Mouse (Mus musculus) MEL (cell line): ENCODE measurements around the gene Txndc12. TPM values are rescaled to one million over a fixed set of nuclear protein-coding genes. Genes with fewer than 3 reads are reported as not detected.
A peak's percentile ranks its signal among the peaks of the same experiment; 100 is the strongest.

Experiments used
- DNase-seq: peaks from one replicate; pipeline ENCODE4 v3.0.0; 2011; ENCODE audit warnings: low read depth, low spot score
- H3K27ac ChIP-seq: 2 replicates; pipeline ENCODE4 v1.5.1; 2012; ENCODE audit warnings: low read depth, mild to moderate bottlenecking, control low read depth, low read length, moderate library complexity; ENCODE audit not compliant: control insufficient read depth
- H3K27me3 ChIP-seq, 2 experiments: fragments of 150-350 bp in 1 of 2; sonication (generic) in 1 of 2; 2 replicates each; pipeline ENCODE4 v1.6.1; 2012; ENCODE audit warnings: low read length in 2 of 2, mild to moderate bottlenecking in 2 of 2, improper control_type of control experiment in 1 of 2, moderate library complexity in 1 of 2; ENCODE audit not compliant: insufficient read depth in 2 of 2, control insufficient read depth in 1 of 2
- H3K36me3 ChIP-seq, 2 experiments: 2 replicates each; pipeline ENCODE4 v1.6.1; 2012 to 2014; ENCODE audit warnings: low read length in 2 of 2, improper control_type of control experiment in 1 of 2, inconsistent platforms in 1 of 2, mild to moderate bottlenecking in 1 of 2; ENCODE audit not compliant: insufficient read depth in 2 of 2, control insufficient read depth in 1 of 2
- H3K4me1 ChIP-seq, 2 experiments: fragments of 150-350 bp in 1 of 2; sonication (generic) in 1 of 2; 2 replicates each; pipeline ENCODE4 v1.6.1; 2012; ENCODE audit warnings: low read length in 2 of 2, improper control_type of control experiment in 1 of 2, mild to moderate bottlenecking in 1 of 2; ENCODE audit not compliant: insufficient read depth in 2 of 2, control insufficient read depth in 1 of 2
- H3K4me3 ChIP-seq, 2 experiments: fragments of 150-350 bp in 1 of 2; sonication (generic) in 1 of 2; 2 replicates each; pipeline ENCODE4 v1.5.1; 2012; ENCODE audit warnings: low read depth in 2 of 2, low read length in 2 of 2, mild to moderate bottlenecking in 2 of 2, moderate library complexity in 2 of 2, control low read depth in 1 of 2, improper control_type of control experiment in 1 of 2; ENCODE audit not compliant: control insufficient read depth in 1 of 2, insufficient read depth in 1 of 2
- H3K79me2 ChIP-seq: 2 replicates; pipeline ENCODE4 v1.6.1; 2012; ENCODE audit warnings: mild to moderate bottlenecking, low read length, moderate library complexity; ENCODE audit not compliant: control insufficient read depth, poor library complexity, insufficient read depth
- H3K9ac ChIP-seq: 2 replicates; pipeline ENCODE4 v1.6.1; 2012; ENCODE audit warnings: low read depth, mild to moderate bottlenecking, control low read depth, low read length, moderate library complexity; ENCODE audit not compliant: control insufficient read depth, poor library complexity, severe bottlenecking
- H3K9me3 ChIP-seq: fragments of 150-350 bp; sonication (generic); replicated peaks from 2 replicates; pipeline ENCODE4 v1.6.1; 2012; ENCODE audit warnings: mild to moderate bottlenecking, low read length, improper control_type of control experiment, moderate library complexity; ENCODE audit not compliant: insufficient read depth
- CTCF ChIP-seq, 3 experiments: IDR thresholded peaks in 2 of 3; conservative IDR thresholded peaks in 1 of 3; 2 replicates each; pipeline ENCODE4 v1.5.1; 2011 to 2012; ENCODE audit warnings: low read length in 3 of 3, low read depth in 2 of 3, mild to moderate bottlenecking in 2 of 3, improper control_type of control experiment in 1 of 3, inconsistent platforms in 1 of 3, mixed read lengths in 1 of 3, moderate library complexity in 1 of 3; ENCODE audit not compliant: control insufficient read depth in 1 of 3, insufficient read depth in 1 of 3, poor library complexity in 1 of 3, severe bottlenecking in 1 of 3
- EP300 ChIP-seq, 2 experiments: IDR thresholded peaks; 2 replicates each; pipeline ENCODE4 v1.6.1; 2011; ENCODE audit warnings: improper control_type of control experiment in 2 of 2, low read length in 2 of 2, low read depth in 1 of 2, mild to moderate bottlenecking in 1 of 2
- ETS1 ChIP-seq: IDR thresholded peaks from 2 replicates; pipeline ENCODE4 v1.6.1; 2012; ENCODE audit warnings: low read depth, mild to moderate bottlenecking, inconsistent platforms, low read length, improper control_type of control experiment, moderate library complexity
- GATA1 ChIP-seq: IDR thresholded peaks from 2 replicates; pipeline ENCODE4 v1.6.1; 2011; ENCODE audit warnings: low read depth, low read length, improper control_type of control experiment
- MAZ ChIP-seq: IDR thresholded peaks from 2 replicates; pipeline ENCODE4 v1.6.1; 2012; ENCODE audit warnings: low read depth, mild to moderate bottlenecking, inconsistent platforms, low read length, improper control_type of control experiment
- MXI1 ChIP-seq: IDR thresholded peaks from 2 replicates; pipeline ENCODE4 v1.6.1; 2011; ENCODE audit warnings: mild to moderate bottlenecking, low read depth, low read length, improper control_type of control experiment
- MYB ChIP-seq: IDR thresholded peaks from 2 replicates; pipeline ENCODE4 v1.6.1; 2011; ENCODE audit warnings: mild to moderate bottlenecking, low read depth, low read length, improper control_type of control experiment
- MYC ChIP-seq: IDR thresholded peaks from 2 replicates; pipeline ENCODE4 v1.6.1; 2011; ENCODE audit warnings: low read depth, mild to moderate bottlenecking, low read length, improper control_type of control experiment, moderate library complexity
- POLR2AphosphoS2 ChIP-seq: IDR thresholded peaks from 2 replicates; pipeline ENCODE4 v1.6.1; 2011; ENCODE audit warnings: low read length, improper control_type of control experiment
- POLR2AphosphoS5 ChIP-seq: IDR thresholded peaks from 2 replicates; pipeline ENCODE4 v1.6.1; 2012; ENCODE audit warnings: low read depth, borderline replicate concordance, mild to moderate bottlenecking, inconsistent platforms, low read length, moderate library complexity, mixed read lengths
- RAD21 ChIP-seq: IDR thresholded peaks from 2 replicates; pipeline ENCODE4 v1.6.1; 2011; ENCODE audit warnings: mild to moderate bottlenecking, low read depth, low read length, improper control_type of control experiment
- SIN3A ChIP-seq: IDR thresholded peaks from 2 replicates; pipeline ENCODE4 v1.6.1; 2012; ENCODE audit warnings: low read length, improper control_type of control experiment, inconsistent platforms
- SMC3 ChIP-seq: IDR thresholded peaks from 2 replicates; pipeline ENCODE4 v1.6.1; 2011; ENCODE audit warnings: low read depth, low read length, improper control_type of control experiment
- TAL1 ChIP-seq: IDR thresholded peaks from 2 replicates; pipeline ENCODE4 v1.6.1; 2012; ENCODE audit warnings: mild to moderate bottlenecking, inconsistent platforms, low read length, moderate library complexity, mixed read lengths
- TBP ChIP-seq: IDR thresholded peaks from 2 replicates; pipeline ENCODE4 v1.8.0; 2011; ENCODE audit warnings: low read depth, low read length, improper control_type of control experiment
- USF1 ChIP-seq: IDR thresholded peaks from 2 replicates; pipeline ENCODE4 v1.6.1; 2014; ENCODE audit warnings: low read depth, mild to moderate bottlenecking, inconsistent platforms, low read length, improper control_type of control experiment, moderate library complexity
- ZC3H11A ChIP-seq: IDR thresholded peaks from 2 replicates; pipeline ENCODE4 v1.6.1; 2012; ENCODE audit warnings: low read depth, mild to moderate bottlenecking, inconsistent platforms, low read length, improper control_type of control experiment
- ZKSCAN1 ChIP-seq: IDR thresholded peaks from 2 replicates; pipeline ENCODE4 v1.6.1; 2012; ENCODE audit warnings: low read depth, mild to moderate bottlenecking, inconsistent platforms, low read length, improper control_type of control experiment, moderate library complexity
- ZMIZ1 ChIP-seq: IDR thresholded peaks from 2 replicates; pipeline ENCODE4 v1.6.1; 2012; ENCODE audit warnings: low read depth, mild to moderate bottlenecking, inconsistent platforms, low read length, improper control_type of control experiment, moderate library complexity
- polyA plus RNA-seq, 2 experiments: library from polyadenylated mRNA; stranded (reverse) in 1 of 2; unstranded in 1 of 2; fragments of >175 nt in 1 of 2; fragments of >200 nt in 1 of 2; gene quantifications; 2 replicates each; pipeline versions ENCODE4 v1.2.1 to v1.2.4; 2012; ENCODE audit warnings: low replicate concordance in 2 of 2, low read depth in 1 of 2; ENCODE audit not compliant: insufficient read length in 2 of 2, insufficient read depth in 1 of 2, missing spikeins in 1 of 2
- total RNA-seq: library from RNA; depleted of rRNA; stranded (reverse); fragments of 300-350 nt; gene quantifications from 2 replicates; pipeline ENCODE4 v1.2.3, GENCODE M21; 2012

Txndc12 gene
- total and polyA plus RNA-seq, 3 experiments: 14.9 to 145 (median 47.4) TPM

DNA sequence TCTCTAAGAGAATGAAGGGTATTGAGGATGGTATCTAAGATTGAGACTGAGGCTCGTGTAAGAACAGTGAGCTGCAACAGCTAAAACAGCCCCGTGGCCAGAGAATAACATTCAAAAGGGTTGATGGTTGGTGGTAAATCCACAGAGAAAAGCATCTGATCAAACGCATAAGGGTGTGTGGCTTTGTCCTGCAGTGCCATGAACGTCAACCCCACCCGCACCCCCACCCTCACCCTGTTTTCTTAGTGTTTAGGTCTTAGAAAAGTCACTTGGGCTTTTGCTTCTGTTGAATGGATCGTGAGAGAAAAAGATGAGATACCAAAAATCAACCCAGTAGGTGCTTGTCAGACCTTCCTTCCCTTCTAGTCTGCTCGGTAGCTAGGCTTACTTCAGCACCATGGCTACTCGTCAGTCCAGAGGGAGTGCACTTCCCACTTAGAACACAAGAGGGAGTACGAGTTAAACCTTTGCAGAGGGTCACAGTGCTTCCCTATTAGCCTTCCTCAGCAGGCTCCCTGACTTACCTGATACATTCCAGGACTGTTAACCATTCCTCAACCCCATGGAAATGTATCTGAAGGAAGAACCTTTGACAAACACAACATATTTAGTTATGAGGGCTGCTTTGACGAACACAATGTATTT, 35.5 kb downstream of the Txndc12 start:
- no peaks in the 10 kb centered on the region for H3K9me3 ChIP-seq
- no peaks in the 10 kb centered on the region for H3K79me2 ChIP-seq
- H3K9ac ChIP-seq: no peak overlapping the region
- no peak overlapping the region for H3K4me3 ChIP-seq
- no peak for TF ChIP-seq ZKSCAN1
- TF ChIP-seq SIN3A: peak; percentile 62; the same call in 1 of the 2 replicates
- TF ChIP-seq ZC3H11A: peak; percentile 82
- peak; percentile 95 for TF ChIP-seq SMC3
- no peak for TF ChIP-seq ETS1
- TF ChIP-seq TBP: no peak
- no peak for TF ChIP-seq ZMIZ1
- TF ChIP-seq TAL1: no peak
- no peak for TF ChIP-seq MYB
- no peak for TF ChIP-seq POLR2AphosphoS5
- no peak for TF ChIP-seq EP300 (IDR thresholded peaks at IDR 0.05; ENCODE audit: low read depth in 1 of 2, low read length in 2 of 2)
- no peak for TF ChIP-seq MYC
- no peak for TF ChIP-seq USF1
- TF ChIP-seq CTCF (IDR thresholded peaks at IDR 0.05 in 2 of 3, conservative IDR thresholded peaks at IDR 0.05 in 1 of 3; ENCODE audit: control insufficient read depth in 1 of 3, insufficient read depth in 1 of 3, low read depth in 2 of 3, low read length in 3 of 3, poor library complexity in 1 of 3, severe bottlenecking in 1 of 3): peak; percentile 61 to 99 (median 94)
- no peak for TF ChIP-seq MAZ
- no peak for TF ChIP-seq GATA1
- peak; percentile 96 for TF ChIP-seq RAD21
- no peak for TF ChIP-seq POLR2AphosphoS2
- peak; percentile 90 for DNase-seq
- no peaks in the 10 kb centered on the region for H3K36me3 ChIP-seq
- no peak overlapping the region for H3K27ac ChIP-seq
- H3K4me1 ChIP-seq: peaks cover 0 to 4% of the 10 kb centered on the region in 2 experiments; a peak in 3 of 4 replicates
- H3K27me3 ChIP-seq: no peaks in the 10 kb centered on the region

DNA sequence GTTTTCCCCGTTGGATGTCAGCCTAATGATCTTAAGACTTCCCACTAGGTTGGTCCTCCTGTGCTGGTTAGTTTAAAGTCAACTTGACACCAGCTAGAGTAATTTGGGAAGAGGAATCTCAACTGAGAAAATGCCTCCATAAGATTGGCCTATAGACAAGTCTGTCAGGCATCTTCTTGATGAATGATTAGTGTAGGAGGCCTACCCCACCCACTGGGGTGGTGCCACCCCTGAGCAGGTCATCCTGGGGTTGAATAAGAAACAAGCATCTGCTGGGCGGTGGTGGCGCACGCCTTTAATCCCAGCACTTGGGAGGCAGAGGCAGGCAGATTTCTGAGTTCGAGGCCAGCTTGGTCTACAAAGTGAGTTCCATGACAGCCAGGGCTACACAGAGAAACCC, 39.3 kb downstream of the Txndc12 start:
- Histone ChIP-seq H3K79me2 (no peaks in the 10 kb centered on the region), H3K27ac (no peak overlapping the region), H3K36me3 (no peaks in the 10 kb centered on the region), H3K4me3 (no peak overlapping the region), H3K4me1 (no peaks in the 10 kb centered on the region), H3K27me3 (no peaks in the 10 kb centered on the region), H3K9me3 (no peaks in the 10 kb centered on the region), H3K9ac (no peak overlapping the region)
- TF ChIP-seq ZMIZ1 (no peak), MXI1 (no peak)
- no peak for DNase-seq
